Mouse (Mus musculus): ENCODE measurements around the gene Apod.

- no peak for TF ChIP-seq POLR2A (IDR thresholded peaks at IDR 0.05; ENCODE audit: control insufficient read depth, extremely low read depth, insufficient read depth, low read length, poor library complexity)
- no peak for TF ChIP-seq CTCF (IDR thresholded peaks at IDR 0.05; ENCODE audit: borderline replicate concordance, control insufficient read depth, extremely low read depth, insufficient read depth, low read length, poor library complexity)
Observed at GRCm38 (mm10) chr16:31247442-31247841, 67.2 kb downstream of the Apod start.
